ENCODE assay signal across 20 mouse cellular contexts in genomic region chr8:61917287-61917686, GRCm38 (mm10).
"Had no signal": no experiment of that assay in that cellular context is flagged by ENCODE, and none has a peak within 500 bp of the region (broad histone marks: within the 10 kb centered on the region; RNA-seq: fewer than 3 reads in every experiment).

No protein-coding gene starts in this region.

- H3K4me1 ChIP-seq: limb, embryonic 15.5 days; midbrain, embryonic 12.5 days had no signal

- H3K36me3 ChIP-seq: limb, embryonic 15.5 days; midbrain, embryonic 12.5 days had no signal

- H3K4me2 ChIP-seq: limb, embryonic 15.5 days; liver, embryonic 11.5 days; midbrain, embryonic 12.5 days had no signal

- H3K27me3 ChIP-seq: limb, embryonic 15.5 days; midbrain, embryonic 12.5 days had no signal

- ATAC-seq: intestine, embryonic 16.5 days; liver, postnatal 0 days had no signal

- H3K4me3 ChIP-seq: limb, embryonic 15.5 days; midbrain, embryonic 12.5 days had no signal

- H3K9me3 ChIP-seq: limb, embryonic 15.5 days; midbrain, embryonic 12.5 days had no signal

- DNase-seq: kidney, adult 18-20 months; kidney, adult 9 months; kidney, postnatal 14 days; kidney, postnatal 4 days; left cerebral cortex, postnatal 4 days; liver, postnatal 0 days; lung, postnatal 14 days; right cerebral cortex, adult 18-20 months; right cerebral cortex, postnatal 14 days; right cerebral cortex, postnatal 4 days; thymus, adult 2 months; thymus, postnatal 14 days; thymus, postnatal 4 days had no signal

- H3K9ac ChIP-seq: limb, embryonic 15.5 days; liver, embryonic 14.5 days; liver, postnatal 0 days; midbrain, embryonic 12.5 days had no signal

- H3K27ac ChIP-seq: limb, embryonic 15.5 days; liver, embryonic 14.5 days; macrophage; midbrain, embryonic 12.5 days; stomach, postnatal 0 days had no signal
